Mouse (Mus musculus) heart, embryonic 13.5 days (tissue): Measurements from ENCODE around the gene Poc1a. TPM values are rescaled to one million over a fixed set of nuclear protein-coding genes. Genes with fewer than 3 reads are reported as not detected.
A peak's percentile ranks its signal among the peaks of the same experiment; 100 is the strongest.

Experiments used
- ATAC-seq: fragments of 200-750 bp; cut with Nextera tagmentation; 2 replicates; pipeline ENCODE4 v1.8.0; 2017; ENCODE audit warnings: moderate TSS enrichment; ENCODE audit not compliant: insufficient number of reproducible peaks, low FRiP score, low TSS enrichment; ENCODE audit errors: extremely low read depth
- H3K27ac ChIP-seq: fragments of 300-500 bp; sonication (generic); replicated peaks from 2 replicates; pipeline ENCODE4 v1.5.1; 2015; ENCODE audit warnings: moderate library complexity, mild to moderate bottlenecking, inconsistent platforms
- H3K27me3 ChIP-seq: fragments of 300-500 bp; sonication (generic); replicated peaks from 2 replicates; pipeline ENCODE4 v1.6.1; 2015; ENCODE audit warnings: mild to moderate bottlenecking, inconsistent platforms
- H3K36me3 ChIP-seq: fragments of 300-500 bp; sonication (generic); 2 replicates; pipeline ENCODE4 v1.6.1; 2015; ENCODE audit warnings: mild to moderate bottlenecking, inconsistent platforms
- H3K4me1 ChIP-seq: fragments of 300-500 bp; sonication (generic); 2 replicates; pipeline ENCODE4 v1.6.1; 2015; ENCODE audit warnings: inconsistent platforms
- H3K4me2 ChIP-seq: fragments of 300-500 bp; sonication (generic); 2 replicates; pipeline ENCODE4 v1.6.1; 2015; ENCODE audit warnings: inconsistent platforms, mild to moderate bottlenecking, moderate library complexity
- H3K4me3 ChIP-seq: fragments of 300-500 bp; sonication (generic); 2 replicates; pipeline ENCODE4 v1.5.1; 2015; ENCODE audit warnings: moderate library complexity, mild to moderate bottlenecking, inconsistent platforms
- H3K9ac ChIP-seq: fragments of 300-500 bp; sonication (generic); 2 replicates; pipeline ENCODE4 v1.6.1; 2015; ENCODE audit warnings: inconsistent platforms, mild to moderate bottlenecking, moderate library complexity
- H3K9me3 ChIP-seq: fragments of 300-500 bp; sonication (generic); 2 replicates; pipeline ENCODE4 v1.6.1; 2016; ENCODE audit warnings: inconsistent platforms
- WGBS: fragments of 180-500 bp; shearing (Covaris S2); methylation state at CpG from one replicate; pipeline ENCODE4 v1.1.7; 2015; ENCODE audit warnings: mixed read lengths; 5-methylcytosine and 5-hydroxymethylcytosine counted together
- polyA plus RNA-seq: library from polyadenylated mRNA; unstranded; fragments of >200 nt; fragmentation: Nextera tagmentation; extraction: Ambion mirVana; gene quantifications from 2 replicates; pipeline ENCODE4 v1.2.1, GENCODE M21; 2015

Gene Poc1a
- polyA plus RNA-seq, 1 experiment from 2014 or later = 26.4 TPM

DNA sequence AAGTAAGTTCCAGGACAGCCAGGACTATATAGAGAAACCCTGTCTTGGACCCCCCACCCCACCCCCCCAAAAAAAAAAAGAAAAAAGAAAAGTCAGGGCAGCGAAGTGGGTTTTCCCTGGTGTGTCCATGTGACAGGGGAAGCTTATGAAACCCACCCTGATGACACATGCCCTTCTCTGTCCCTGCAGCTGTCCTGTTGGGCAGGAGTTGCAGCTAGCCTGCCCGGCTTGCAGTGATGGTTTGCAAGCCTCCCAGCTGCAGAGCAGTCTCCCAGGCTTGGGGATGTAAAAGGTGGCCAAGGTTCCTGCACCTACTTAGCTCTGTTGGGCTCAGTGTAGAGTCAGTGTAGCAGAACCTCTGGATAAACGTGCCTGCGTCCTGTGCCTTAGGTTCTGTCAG is 58.9 kb downstream of the Poc1a start:
- Histone ChIP-seq H3K4me3 (no peak overlapping the region), H3K4me1 (peaks cover 55% of the 10 kb centered on the region), H3K36me3 (no peaks in the 10 kb centered on the region), H3K27ac (no peak overlapping the region), H3K9me3 (no peaks in the 10 kb centered on the region), H3K27me3 (no peaks in the 10 kb centered on the region), H3K9ac (no peak overlapping the region), H3K4me2 (no peak overlapping the region)
- WGBS = 78% methylated on average over 4 of the region's 4 CpGs
- no peak for ATAC-seq

DNA sequence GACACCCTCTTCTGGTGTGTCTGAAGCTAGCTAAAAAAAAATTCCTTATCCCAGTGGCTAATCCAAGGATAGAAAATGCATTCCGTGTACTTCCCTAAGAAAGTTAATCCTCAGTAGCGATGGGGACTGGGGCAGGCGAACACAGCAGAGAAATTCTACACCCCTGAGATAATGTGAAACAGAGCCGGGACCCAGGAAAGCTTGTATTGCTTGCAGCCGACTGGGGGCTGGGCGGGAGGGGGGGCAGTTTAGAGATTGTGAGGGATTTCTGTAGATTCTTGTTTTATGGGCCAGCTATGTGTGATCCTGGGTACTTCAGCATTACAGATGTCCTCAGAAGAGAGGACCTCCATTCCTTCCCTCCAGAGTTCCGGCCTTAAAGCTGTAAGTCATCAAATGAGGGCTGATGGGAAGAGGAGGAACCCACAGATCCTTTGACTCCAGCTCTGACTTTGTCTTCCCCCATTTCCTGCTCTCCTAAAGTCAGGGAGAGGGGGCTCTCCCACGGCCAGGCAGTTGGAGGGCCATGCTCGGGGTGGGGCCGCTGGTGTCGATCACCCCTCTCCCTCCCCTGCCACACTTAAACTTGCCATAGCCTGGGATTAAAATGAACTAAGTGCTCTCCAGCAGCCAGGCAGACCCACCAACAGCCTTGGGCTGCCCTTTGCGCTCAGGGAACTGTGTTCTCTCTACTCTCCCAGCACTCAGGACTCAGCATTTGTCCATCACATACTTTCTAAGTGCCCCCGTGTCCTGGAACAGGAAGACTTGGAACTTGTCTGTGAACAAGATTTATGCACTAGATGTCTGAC is 59.8 kb downstream of the Poc1a start:
- H3K36me3 ChIP-seq = no peaks in the 10 kb centered on the region
- no peak for ATAC-seq
- WGBS = 34% methylated on average over 13 of the region's 13 CpGs
- H3K4me1 ChIP-seq = peaks cover 65% of the 10 kb centered on the region
- no peaks in the 10 kb centered on the region for H3K27me3 ChIP-seq
- H3K9ac ChIP-seq = peak overlapping the region; percentile 65; the same call in 1 of the 2 replicates
- H3K4me2 ChIP-seq = no peak overlapping the region
- H3K4me3 ChIP-seq = no peak overlapping the region
- peak overlapping the region; percentile 38; the same call in 1 of the 2 replicates for H3K27ac ChIP-seq
- H3K9me3 ChIP-seq = no peaks in the 10 kb centered on the region

- Histone ChIP-seq H3K9ac (no peak overlapping the region), H3K27me3 (no peaks in the 10 kb centered on the region), H3K4me1 (peaks cover 65% of the 10 kb centered on the region), H3K9me3 (no peaks in the 10 kb centered on the region), H3K4me2 (no peak overlapping the region), H3K36me3 (no peaks in the 10 kb centered on the region), H3K27ac (no peak overlapping the region; the same call in 1 of the 2 replicates), H3K4me3 (no peak overlapping the region)
- 67% methylated on average over 3 of the region's 3 CpGs for WGBS
- ATAC-seq = no peak
These were observed 60.4 kb downstream of the Poc1a start for GRCm38 (mm10) chr9:106341313-106341686.

DNA sequence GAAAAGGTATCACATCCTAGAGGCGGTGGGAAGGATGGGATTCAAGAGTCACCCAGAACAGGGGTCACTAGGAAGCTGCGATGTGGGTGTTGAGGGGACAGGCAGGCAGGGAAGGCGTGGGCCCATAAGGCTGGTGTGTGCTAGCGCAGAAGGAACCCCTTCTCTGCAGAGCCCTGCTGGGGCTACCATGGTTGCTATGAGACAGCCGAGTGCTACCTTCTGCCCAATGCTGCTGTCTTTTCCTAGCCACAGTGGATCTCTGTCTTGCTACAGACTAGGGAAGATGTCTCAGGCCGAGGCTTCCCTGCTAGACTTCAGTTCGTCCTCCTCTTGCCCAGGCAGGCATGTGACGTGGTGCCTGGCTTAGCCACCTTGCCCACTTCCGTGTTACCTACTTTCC is 61.7 kb downstream of the Poc1a start:
- Histone ChIP-seq H3K27ac (no peak overlapping the region), H3K4me1 (peaks cover 56% of the 10 kb centered on the region), H3K27me3 (no peaks in the 10 kb centered on the region), H3K9ac (no peak overlapping the region), H3K36me3 (no peaks in the 10 kb centered on the region), H3K4me3 (no peak overlapping the region), H3K9me3 (no peaks in the 10 kb centered on the region), H3K4me2 (no peak overlapping the region)
- 93% methylated on average over 9 of the region's 9 CpGs for WGBS
- no peak for ATAC-seq

- H3K9me3 ChIP-seq = no peaks in the 10 kb centered on the region
- 25% methylated on average over 6 of the region's 6 CpGs for WGBS
- peak overlapping the region; percentile 22 for H3K4me2 ChIP-seq
- peak overlapping the region; percentile 74 for H3K27ac ChIP-seq
- no peaks in the 10 kb centered on the region for H3K36me3 ChIP-seq
- no peaks in the 10 kb centered on the region for H3K27me3 ChIP-seq
- H3K4me3 ChIP-seq = no peak overlapping the region
- H3K4me1 ChIP-seq = peaks cover 36% of the 10 kb centered on the region
- peak overlapping the region; percentile 74 for H3K9ac ChIP-seq
- 0 out of 2 replicates have a peak, but pooled peaks have one; percentile 47 for ATAC-seq
These were observed 64.3 kb downstream of the Poc1a start for GRCm38 (mm10) chr9:106345167-106345566.

DNA sequence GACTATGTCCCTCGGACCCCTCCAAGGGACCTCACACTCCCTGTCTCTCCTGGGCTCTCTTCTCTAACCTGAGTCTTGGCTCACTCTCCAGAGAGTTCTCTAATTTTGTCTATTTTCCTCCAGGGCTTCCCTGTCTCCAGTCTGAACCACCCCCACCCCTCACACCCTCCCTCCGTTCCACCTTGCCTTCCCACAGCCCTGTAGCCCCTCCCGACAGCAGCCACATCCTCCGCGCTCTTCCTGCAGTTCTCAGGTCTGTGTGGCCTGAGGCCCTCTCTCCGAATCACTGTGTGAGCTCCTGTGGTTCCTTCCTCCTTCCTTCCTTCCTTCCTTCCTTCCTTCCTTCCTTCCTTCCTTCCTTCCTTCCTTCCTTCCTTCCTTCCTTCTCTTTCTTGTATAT is 64.8 kb downstream of the Poc1a start:
- H3K4me3 ChIP-seq = no peak overlapping the region
- no peaks in the 10 kb centered on the region for H3K36me3 ChIP-seq
- peaks cover 32% of the 10 kb centered on the region for H3K4me1 ChIP-seq
- WGBS = 50% methylated on average over 6 of the region's 6 CpGs
- peak overlapping the region; percentile 74 for H3K27ac ChIP-seq
- peak overlapping the region; percentile 74 for H3K9ac ChIP-seq
- no peaks in the 10 kb centered on the region for H3K9me3 ChIP-seq
- no peaks in the 10 kb centered on the region for H3K27me3 ChIP-seq
- ATAC-seq = no peak
- peak overlapping the region; percentile 22; the same call in 1 of the 2 replicates for H3K4me2 ChIP-seq

GRCm38 (mm10) chr9:106348281-106348680 is 67.4 kb downstream of the Poc1a start:
- Histone ChIP-seq H3K4me2 (no peak overlapping the region), H3K27ac (0 out of 2 replicates have a peak overlapping the region, but pooled peaks have one; percentile 20), H3K9me3 (no peaks in the 10 kb centered on the region), H3K4me1 (peaks cover 37% of the 10 kb centered on the region), H3K4me3 (no peak overlapping the region), H3K27me3 (no peaks in the 10 kb centered on the region), H3K36me3 (no peaks in the 10 kb centered on the region), H3K9ac (no peak overlapping the region)
- no peak for ATAC-seq
- whole genome bisulfite sequencing = 56% methylated on average over 10 of the region's 10 CpGs

DNA sequence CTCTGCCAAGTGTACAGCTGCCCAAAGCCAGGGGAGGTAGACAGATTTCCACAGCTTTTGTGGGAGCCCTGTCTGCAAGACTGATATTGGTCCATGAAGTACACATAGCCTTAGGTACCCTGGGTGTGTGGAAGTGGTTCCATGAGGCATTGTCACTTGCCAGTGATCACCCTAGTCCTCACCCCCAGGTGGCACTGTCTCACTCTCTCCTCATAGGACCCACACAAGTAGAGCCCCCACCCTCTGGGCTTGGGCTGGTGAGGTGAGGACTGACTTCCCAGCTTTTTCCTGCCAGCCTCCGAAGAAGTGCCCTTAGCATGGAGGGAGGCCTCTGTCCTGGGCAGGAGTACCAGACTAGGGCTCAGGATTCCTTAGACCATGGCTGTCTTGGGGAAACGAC is 68.2 kb downstream of the Poc1a start:
- WGBS = 45% methylated on average over 2 of the region's 2 CpGs
- H3K4me2 ChIP-seq = no peak overlapping the region
- H3K27ac ChIP-seq = no peak overlapping the region
- H3K4me3 ChIP-seq = no peak overlapping the region
- no peak overlapping the region; the same call in 1 of the 2 replicates for H3K9ac ChIP-seq
- peaks cover 45% of the 10 kb centered on the region for H3K4me1 ChIP-seq
- H3K27me3 ChIP-seq = no peaks in the 10 kb centered on the region
- no peaks in the 10 kb centered on the region for H3K9me3 ChIP-seq
- ATAC-seq = no peak
- H3K36me3 ChIP-seq = no peaks in the 10 kb centered on the region

DNA sequence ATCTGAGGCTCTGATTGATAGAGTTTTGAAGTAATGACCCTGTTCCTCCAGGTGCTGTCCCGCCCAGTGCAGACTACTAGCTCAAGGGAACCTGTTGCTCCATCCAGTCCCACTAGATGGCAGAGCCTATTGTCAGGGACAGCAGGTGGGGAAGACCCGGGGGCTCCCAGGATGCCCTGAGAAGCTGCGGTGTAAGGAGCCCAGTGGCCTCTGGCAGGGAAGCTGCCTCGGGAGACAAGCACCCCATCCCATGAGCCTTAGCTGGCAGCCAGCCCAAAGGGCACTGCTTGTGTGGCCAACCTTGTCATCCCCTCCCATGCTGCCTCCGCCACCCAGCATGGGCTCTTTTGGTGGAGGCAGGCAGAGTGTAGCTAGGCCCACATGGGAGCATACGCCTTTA is 70.3 kb downstream of the Poc1a start:
- 51% methylated on average over 6 of the region's 6 CpGs for WGBS
- H3K9me3 ChIP-seq = no peaks in the 10 kb centered on the region
- H3K27ac ChIP-seq = no peak overlapping the region
- H3K4me1 ChIP-seq = peaks cover 41% of the 10 kb centered on the region
- ATAC-seq = no peak
- no peaks in the 10 kb centered on the region for H3K36me3 ChIP-seq
- no peak overlapping the region for H3K4me3 ChIP-seq
- H3K27me3 ChIP-seq = no peaks in the 10 kb centered on the region
- no peak overlapping the region for H3K4me2 ChIP-seq
- H3K9ac ChIP-seq = no peak overlapping the region

GRCm38 (mm10) chr9:106353779-106354178 is 72.9 kb downstream of the Poc1a start:
- Histone ChIP-seq H3K4me1 (peaks cover 48% of the 10 kb centered on the region), H3K4me2 (no peak overlapping the region), H3K4me3 (no peak overlapping the region), H3K36me3 (no peaks in the 10 kb centered on the region), H3K27me3 (no peaks in the 10 kb centered on the region), H3K27ac (0 out of 2 replicates have a peak overlapping the region, but pooled peaks have one; percentile 8), H3K9me3 (no peaks in the 10 kb centered on the region), H3K9ac (peak overlapping the region; percentile 14; the same call in 1 of the 2 replicates)
- 35% methylated on average over 6 of the region's 6 CpGs for whole genome bisulfite sequencing
- ATAC-seq = no peak

GRCm38 (mm10) chr9:106354810-106355209 is 73.9 kb downstream of the Poc1a start:
- Histone ChIP-seq H3K4me2 (no peak overlapping the region), H3K9ac (no peak overlapping the region)

More at GRCm38 (mm10) chr9:106354810-106355209, 73.9 kb downstream of the Poc1a start:
- Histone ChIP-seq H3K9me3 (no peaks in the 10 kb centered on the region), H3K4me3 (no peak overlapping the region), H3K27ac (no peak overlapping the region), H3K27me3 (no peaks in the 10 kb centered on the region), H3K36me3 (no peaks in the 10 kb centered on the region), H3K4me1 (peaks cover 44% of the 10 kb centered on the region)
- no peak for ATAC-seq
- WGBS = 83% methylated on average over 6 of the region's 6 CpGs
